In genomic region chr5:124531583-124531930, GRCm38 (mm10) we compare ENCODE assay signal across 8 mouse cellular contexts. TPM values are rescaled to one million over a fixed set of nuclear protein-coding genes. Genes with fewer than 3 reads are reported as not detected.
DNase-seq lines count a peak whose midpoint lies in the region; ATAC-seq lines count a peak whose summit lies in the region.

No protein-coding gene starts in this region.

- ATAC-seq in kidney, embryonic 16.5 days (ENCODE audit: low FRiP score, low TSS enrichment) = no peak
- peak; percentile 3; the same call in 1 of the 2 replicates for ATAC-seq in common myeloid progenitor, adult 5-6 weeks (replicated peaks; ENCODE audit: low read depth, poor library complexity, severe bottlenecking)
- no peak for ATAC-seq in hindbrain, embryonic 15.5 days (ENCODE audit: low FRiP score, low read depth)
- ATAC-seq in midbrain, embryonic 14.5 days (ENCODE audit: low FRiP score, low TSS enrichment) = no peak; the same call in 1 of the 2 replicates
- ATAC-seq in monocyte, adult 5-6 weeks (replicated peaks; ENCODE audit: insufficient number of reproducible peaks, low FRiP score, low TSS enrichment, poor library complexity, severe bottlenecking) = no peak

- no peak for DNase-seq in kidney, postnatal 14 days
- DNase-seq in midbrain, embryonic 14.5 days = no peak
- no peak for DNase-seq in T-cell, adult 2 months (ENCODE audit: low spot score)
- DNase-seq in layer of hippocampus, adult 9-10 months (ENCODE audit: low spot score) = no peak

- peak overlapping the region; percentile 70 for H3K27ac ChIP-seq in kidney, embryonic 16.5 days (ENCODE audit: low read length)
- H3K27ac ChIP-seq in hindbrain, embryonic 15.5 days (replicated peaks) = peak overlapping the region; percentile 80
- peak overlapping the region; percentile 77 for H3K27ac ChIP-seq in midbrain, embryonic 14.5 days (replicated peaks; ENCODE audit: low read depth, low read length)

- H3K9me3 ChIP-seq in kidney, embryonic 16.5 days (ENCODE audit: low read length) = no peaks in the 10 kb centered on the region
- H3K9me3 ChIP-seq in hindbrain, embryonic 15.5 days = no peaks in the 10 kb centered on the region
- no peaks in the 10 kb centered on the region for H3K9me3 ChIP-seq in midbrain, embryonic 14.5 days (ENCODE audit: control insufficient read depth, low read length)

- WGBS in kidney, embryonic 16.5 days = 14% methylated on average over 14 of the region's 14 CpGs
- WGBS in hindbrain, embryonic 15.5 days = 11% methylated on average over 14 of the region's 14 CpGs
- WGBS in midbrain, embryonic 14.5 days = 9% methylated on average over 14 of the region's 14 CpGs

- H3K36me3 ChIP-seq in kidney, embryonic 16.5 days (ENCODE audit: insufficient read depth, low read length) = no peaks in the 10 kb centered on the region
- no peaks in the 10 kb centered on the region for H3K36me3 ChIP-seq in hindbrain, embryonic 15.5 days
- H3K36me3 ChIP-seq in midbrain, embryonic 14.5 days (ENCODE audit: control insufficient read depth, insufficient read depth, low read length) = no peaks in the 10 kb centered on the region

- H3K9ac ChIP-seq in kidney, embryonic 16.5 days (replicated peaks; ENCODE audit: low read length) = peak overlapping the region; percentile 76
- H3K9ac ChIP-seq in hindbrain, embryonic 15.5 days = peak overlapping the region; percentile 62
- H3K9ac ChIP-seq in midbrain, embryonic 14.5 days (replicated peaks; ENCODE audit: low read length) = peak overlapping the region; percentile 65

- H3K4me1 ChIP-seq in kidney, embryonic 16.5 days (ENCODE audit: insufficient read depth, low read length) = peaks cover 45% of the 10 kb centered on the region
- peaks cover 37% of the 10 kb centered on the region for H3K4me1 ChIP-seq in hindbrain, embryonic 15.5 days (replicated peaks)
- peaks cover 16% of the 10 kb centered on the region for H3K4me1 ChIP-seq in midbrain, embryonic 14.5 days (ENCODE audit: control insufficient read depth, insufficient read depth, low read length)

- peak overlapping the region; percentile 69 for H3K4me2 ChIP-seq in kidney, embryonic 16.5 days (replicated peaks; ENCODE audit: low read depth, low read length)
- peak overlapping the region; percentile 67 for H3K4me2 ChIP-seq in hindbrain, embryonic 15.5 days
- H3K4me2 ChIP-seq in midbrain, embryonic 14.5 days (ENCODE audit: low read length) = peak overlapping the region; percentile 67

- no peaks in the 10 kb centered on the region for H3K27me3 ChIP-seq in kidney, embryonic 16.5 days (ENCODE audit: insufficient read depth, low read length)
- no peaks in the 10 kb centered on the region for H3K27me3 ChIP-seq in hindbrain, embryonic 15.5 days
- no peaks in the 10 kb centered on the region for H3K27me3 ChIP-seq in midbrain, embryonic 14.5 days (ENCODE audit: control insufficient read depth, insufficient read depth, low read length)

- peak overlapping the region; percentile 78 for H3K4me3 ChIP-seq in kidney, embryonic 16.5 days (ENCODE audit: low read length)
- H3K4me3 ChIP-seq in hindbrain, embryonic 15.5 days = peak overlapping the region; percentile 70
- peak overlapping the region; percentile 70 for H3K4me3 ChIP-seq in midbrain, embryonic 14.5 days (replicated peaks; ENCODE audit: low read depth, low read length)

RNA-seq across cellular contexts. Expression of gene Rilpl1, which starts 0.4 kb away (rescaled TPM):
- polyA plus RNA-seq in kidney, embryonic 16.5 days (2015; fragmentation: Nextera tagmentation; extraction: Ambion mirVana) = 21.7 and 21.9 TPM in 2 replicates
- total RNA-seq in common myeloid progenitor, adult 5-6 weeks (2017) = 3.1 and 5.3 TPM in 2 replicates
- 14.7 and 15.6 TPM in 2 replicates for polyA plus RNA-seq in hindbrain, embryonic 15.5 days (2015; fragmentation: Nextera tagmentation; extraction: Ambion mirVana)
- polyA plus RNA-seq in midbrain, embryonic 14.5 days (2014; fragmentation: Nextera tagmentation; extraction: Ambion mirVana) = 9.0 and 9.9 TPM in 2 replicates
- total RNA-seq in monocyte, adult 5-6 weeks (2017) = 1.4 to 3.0 TPM in 2 of 3 replicates, not detected in the other

RNA-seq across cellular contexts. Expression of gene Tmed2, which starts 8.9 kb away (rescaled TPM):
- 537 and 602 TPM in 2 replicates for polyA plus RNA-seq in kidney, embryonic 16.5 days (2015; fragmentation: Nextera tagmentation; extraction: Ambion mirVana)
- total RNA-seq in common myeloid progenitor, adult 5-6 weeks (2017) = 643 and 733 TPM in 2 replicates
- 335 and 341 TPM in 2 replicates for polyA plus RNA-seq in hindbrain, embryonic 15.5 days (2015; fragmentation: Nextera tagmentation; extraction: Ambion mirVana)
- polyA plus RNA-seq in midbrain, embryonic 14.5 days (2014; fragmentation: Nextera tagmentation; extraction: Ambion mirVana) = 327 and 369 TPM in 2 replicates
- total RNA-seq in monocyte, adult 5-6 weeks (2017) = 574 to 1,047 TPM (median 1,041 TPM) in 3 replicates

RNA-seq across cellular contexts. Expression of gene Ddx55, which starts 21.1 kb away (rescaled TPM):
- polyA plus RNA-seq in kidney, embryonic 16.5 days (2015; fragmentation: Nextera tagmentation; extraction: Ambion mirVana) = 13.9 and 17.2 TPM in 2 replicates
- 18.5 and 21.4 TPM in 2 replicates for total RNA-seq in common myeloid progenitor, adult 5-6 weeks (2017)
- polyA plus RNA-seq in hindbrain, embryonic 15.5 days (2015; fragmentation: Nextera tagmentation; extraction: Ambion mirVana) = 24.8 and 25.1 TPM in 2 replicates
- polyA plus RNA-seq in midbrain, embryonic 14.5 days (2014; fragmentation: Nextera tagmentation; extraction: Ambion mirVana) = 21.9 and 22.1 TPM in 2 replicates
- total RNA-seq in monocyte, adult 5-6 weeks (2017) = 23.3 to 32.0 TPM (median 28.7 TPM) in 3 replicates

RNA-seq across cellular contexts. Expression of gene Eif2b1, which starts 47.4 kb away (rescaled TPM):
- polyA plus RNA-seq in kidney, embryonic 16.5 days (2015; fragmentation: Nextera tagmentation; extraction: Ambion mirVana) = 73.4 and 76.1 TPM in 2 replicates
- 37.9 and 61.6 TPM in 2 replicates for total RNA-seq in common myeloid progenitor, adult 5-6 weeks (2017)
- 60.0 and 63.0 TPM in 2 replicates for polyA plus RNA-seq in hindbrain, embryonic 15.5 days (2015; fragmentation: Nextera tagmentation; extraction: Ambion mirVana)
- polyA plus RNA-seq in midbrain, embryonic 14.5 days (2014; fragmentation: Nextera tagmentation; extraction: Ambion mirVana) = 71.8 and 73.4 TPM in 2 replicates
- total RNA-seq in monocyte, adult 5-6 weeks (2017) = 21.2 to 26.1 TPM (median 23.4 TPM) in 3 replicates

RNA-seq across cellular contexts. Expression of gene Gtf2h3, which starts 47.4 kb away (rescaled TPM):
- polyA plus RNA-seq in kidney, embryonic 16.5 days (2015; fragmentation: Nextera tagmentation; extraction: Ambion mirVana) = 67.9 and 73.8 TPM in 2 replicates
- total RNA-seq in common myeloid progenitor, adult 5-6 weeks (2017) = 33.8 and 39.2 TPM in 2 replicates
- 43.8 and 45.3 TPM in 2 replicates for polyA plus RNA-seq in hindbrain, embryonic 15.5 days (2015; fragmentation: Nextera tagmentation; extraction: Ambion mirVana)
- polyA plus RNA-seq in midbrain, embryonic 14.5 days (2014; fragmentation: Nextera tagmentation; extraction: Ambion mirVana) = 51.1 and 59.7 TPM in 2 replicates
- total RNA-seq in monocyte, adult 5-6 weeks (2017) = 12.7 to 25.2 TPM (median 15.0 TPM) in 3 replicates
